ENCODE assay signal across 8 mouse cellular contexts in the genomic region with DNA sequence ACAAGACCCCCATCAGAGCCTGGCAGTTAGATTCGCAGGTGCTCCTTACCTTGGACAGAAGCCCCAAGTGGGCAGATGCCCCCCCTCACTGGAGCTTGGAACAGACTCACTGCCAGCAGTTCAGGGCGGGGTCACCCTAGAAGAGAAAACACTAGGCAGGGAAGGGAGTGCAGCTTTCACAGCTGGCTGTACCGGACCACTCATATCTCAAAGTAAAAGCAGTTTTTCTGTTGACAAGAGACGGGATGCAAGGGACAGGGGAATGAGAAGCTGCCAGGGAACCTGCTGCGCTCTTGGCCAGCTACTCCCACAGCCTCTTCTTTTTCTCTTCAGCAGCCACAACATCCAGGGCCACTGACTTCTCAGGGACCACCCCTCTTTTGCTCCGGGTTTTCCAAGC. TPM values are rescaled to one million over a fixed set of nuclear protein-coding genes. Genes with fewer than 3 reads are reported as not detected.
DNase-seq lines count a peak whose midpoint lies in the region; ATAC-seq and TF ChIP-seq lines count a peak whose summit lies in the region.
"Not testable (repeated sequence)": the region's sequence is repeated elsewhere in the genome, so short reads cannot be mapped to it uniquely, and the experiment has no call there.
"Had no signal": no experiment of that assay in that cellular context is flagged by ENCODE, and none has a peak within 500 bp of the region (broad histone marks: within the 10 kb centered on the region; RNA-seq: fewer than 3 reads in every experiment).

No protein-coding gene starts in this region.

- DNase-seq in cerebellum, postnatal 10 days, result peak; percentile 50 to 63
- peak; percentile 58 to 59 for DNase-seq in heart, adult 2 months
- peak; percentile 46 for DNase-seq in heart, postnatal 25 days (ENCODE audit: low spot score)
- peak; percentile 44 to 66 for DNase-seq in kidney, postnatal 25 days
- peak; percentile 18 to 31 for DNase-seq in thymus, postnatal 36 days

- TF ChIP-seq CTCF in heart, adult 2 months (IDR thresholded peaks at IDR 0.05), result not testable (repeated sequence)

- peak; percentile 60; the same call in 1 of the 2 replicates for ATAC-seq in megakaryocyte progenitor cell, adult 5-6 weeks (replicated peaks; ENCODE audit: poor library complexity)
- ATAC-seq in stomach, embryonic 15.5 days (ENCODE audit: insufficient read depth, low FRiP score, low read depth), result not testable (repeated sequence)

- H3K4me2 ChIP-seq in stomach, embryonic 15.5 days, result 0 out of 2 replicates have a peak overlapping the region, but pooled peaks have one; percentile 5

- H3K36me3 ChIP-seq in heart, adult 2 months (ENCODE audit: control insufficient read depth, insufficient read depth, low read length); stomach, embryonic 15.5 days: not testable (repeated sequence)

- H3K4me3 ChIP-seq in heart, adult 2 months; stomach, embryonic 15.5 days (replicated peaks): not testable (repeated sequence)

- 12% methylated on average over 6 of the region's 6 CpGs for WGBS in heart, adult 2 months
- WGBS in stomach, embryonic 15.5 days, result 26% methylated on average over 6 of the region's 6 CpGs

- TF ChIP-seq POLR2A in heart, adult 2 months (IDR thresholded peaks at IDR 0.05; ENCODE audit: insufficient read depth, low read depth, low read length), result not testable (repeated sequence)

- not testable (repeated sequence) for H3K4me1 ChIP-seq in heart, adult 2 months (ENCODE audit: control insufficient read depth, insufficient read depth, low read length); stomach, embryonic 15.5 days

- TF ChIP-seq EP300 in heart, adult 2 months (IDR thresholded peaks at IDR 0.05; ENCODE audit: insufficient read depth, low read depth, low read length), result not testable (repeated sequence)

- intact Hi-C loops in heart, adult 2 months (cut with DNase I); heart, postnatal 25 days (cut with DNase I): not testable (repeated sequence)

- H3K79me2 ChIP-seq in heart, adult 2 months (replicated peaks; ENCODE audit: control insufficient read depth, insufficient read depth, low read length), result not testable (repeated sequence)

- H3K9me3 ChIP-seq in stomach, embryonic 15.5 days, result not testable (repeated sequence)

- H3K27ac ChIP-seq in heart, adult 2 months, result peak overlapping the region; percentile 32
- H3K27ac ChIP-seq in stomach, embryonic 15.5 days, result not testable (repeated sequence)

- not testable (repeated sequence) for H3K27me3 ChIP-seq in heart, adult 2 months (ENCODE audit: control insufficient read depth, insufficient read depth, low read length); stomach, embryonic 15.5 days (replicated peaks)

- H3K9ac ChIP-seq in heart, adult 2 months (ENCODE audit: low read depth, low read length); stomach, embryonic 15.5 days: not testable (repeated sequence)

RNA-seq across cellular contexts. Expression of gene D10Jhu81e, which starts 45.4 kb away (rescaled TPM):
- total RNA-seq in heart, adult 2 months (2021), result 100 to 1,000 TPM; 552 to 639 TPM
- polyA plus RNA-seq in heart, adult 2 months (2012; rRNA removed), result 393 and 410 TPM in 2 replicates
- total RNA-seq in heart, postnatal 25 days (2021), result 100 to 1,000 TPM; 500 to 510 TPM
- 40.7 and 44.1 TPM in 2 replicates for total RNA-seq in megakaryocyte progenitor cell, adult 5-6 weeks (2015)
- total RNA-seq in megakaryocyte progenitor cell, adult 5-6 weeks (2017), result 90.6 and 90.9 TPM in 2 replicates
- polyA plus RNA-seq in stomach, embryonic 15.5 days (2015; fragmentation: Nextera tagmentation; extraction: Ambion mirVana), result 32.7 and 40.2 TPM in 2 replicates

RNA-seq across cellular contexts. Expression of gene Icosl, which starts 55.0 kb away (rescaled TPM):
- total RNA-seq in heart, adult 2 months (2021), result 1 to 10 TPM; 5.8 to 7.6 TPM
- 8.4 and 9.2 TPM in 2 replicates for polyA plus RNA-seq in heart, adult 2 months (2012; rRNA removed)
- total RNA-seq in heart, postnatal 25 days (2021), result 1 to 10 TPM; 4.2 to 7.2 TPM
- 3.9 and 6.3 TPM in 2 replicates for total RNA-seq in megakaryocyte progenitor cell, adult 5-6 weeks (2015)
- total RNA-seq in megakaryocyte progenitor cell, adult 5-6 weeks (2017), result 2.6 and 2.9 TPM in 2 replicates
- 5.1 and 5.3 TPM in 2 replicates for polyA plus RNA-seq in stomach, embryonic 15.5 days (2015; fragmentation: Nextera tagmentation; extraction: Ambion mirVana)
- polyA plus RNA-seq: G1E had no signal

Comparison
In these comparisons a context has a peak if more than half of its experiments do, and no peak if none do; other contexts are left out.
1. RNA of gene D10Jhu81e, which starts 45.4 kb away (total RNA-seq): 552 to 639 TPM in heart, adult 2 months and 500 to 510 TPM in heart, postnatal 25 days; 40.7 to 90.9 TPM in megakaryocyte progenitor cell, adult 5-6 weeks; every median in the first group is over 4 times any median in the second.
2. Peak in every context shown above with its lines, with median percentiles within 50 percentile points of each other: DNase-seq.